Mouse (Mus musculus) cerebellum, adult 2 months (tissue): ENCODE data around the gene Tmcc3.

Source experiments
- CTCF ChIP-seq: fragments of 200-500 bp; IDR thresholded peaks from 2 replicates; pipeline ENCODE4 v1.5.1; 2011; ENCODE audit warnings: low read depth, mild to moderate bottlenecking, control low read depth, low read length, moderate library complexity, borderline replicate concordance; ENCODE audit not compliant: insufficient read depth
- POLR2A ChIP-seq: fragments of 200-500 bp; IDR thresholded peaks from 2 replicates; pipeline ENCODE4 v1.6.1; 2011; ENCODE audit warnings: low read length, control low read depth, borderline replicate concordance; ENCODE audit not compliant: insufficient read depth

DNA sequence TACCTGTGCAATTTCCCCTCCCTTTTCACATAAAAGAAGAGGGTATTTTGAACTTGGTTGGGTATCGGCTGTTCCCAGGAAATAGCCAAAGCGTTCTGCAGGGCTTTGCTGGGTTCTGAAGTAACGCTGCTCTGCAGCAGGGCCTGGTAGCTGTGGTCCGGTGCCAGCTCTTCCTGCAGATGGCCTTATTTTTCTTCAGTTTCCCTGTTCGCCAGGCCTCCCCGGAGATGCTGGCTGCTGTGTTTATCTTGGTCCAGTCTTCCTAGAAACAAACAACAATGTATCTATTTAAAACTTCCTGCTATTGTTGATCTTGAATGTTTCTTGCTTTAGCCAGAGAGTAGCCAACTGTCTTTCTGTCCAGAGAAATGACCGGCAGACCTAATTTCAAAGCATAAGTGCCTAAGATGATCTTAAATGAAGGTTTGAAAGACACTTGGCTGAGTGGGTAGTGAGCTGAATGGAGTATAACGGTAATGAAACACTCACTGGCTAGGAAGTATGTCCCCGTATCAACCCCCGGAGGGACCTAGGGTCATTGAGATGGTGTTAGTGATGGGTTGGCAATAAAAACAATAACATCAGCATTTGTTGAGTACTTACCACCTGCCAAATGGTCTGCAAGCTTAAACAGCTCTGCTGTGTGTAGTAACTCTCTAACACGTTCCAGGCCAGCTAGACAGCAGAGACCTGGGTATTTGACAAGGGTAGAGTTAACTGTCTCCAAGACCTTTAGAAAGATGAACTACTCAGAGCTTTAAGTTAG is 39.3 kb downstream of the Tmcc3 start:
- TF ChIP-seq CTCF = no peak
- TF ChIP-seq POLR2A = no peak
